Mouse (Mus musculus) forebrain, embryonic 16.5 days (tissue): ENCODE measurements around the gene Pabpc4. TPM values are rescaled to one million over a fixed set of nuclear protein-coding genes. Genes with fewer than 3 reads are reported as not detected.
"Not testable (repeated sequence)": the region's sequence is repeated elsewhere in the genome, so short reads cannot be mapped to it uniquely, and the experiment has no call there.

Source experiments
- ATAC-seq: fragments of 200-750 bp; cut with Nextera tagmentation; 2 replicates; pipeline ENCODE4 v1.8.0; 2017; ENCODE audit warnings: mild to moderate bottlenecking, moderate library complexity
- H3K27ac ChIP-seq: fragments of 300-500 bp; sonication (generic); 2 replicates; pipeline ENCODE4 v1.5.1; 2014; ENCODE audit warnings: low read length, control low read depth
- H3K27me3 ChIP-seq: fragments of 300-500 bp; sonication (generic); replicated peaks from 2 replicates; pipeline ENCODE4 v1.6.1; 2014; ENCODE audit warnings: low read length; ENCODE audit not compliant: control insufficient read depth, insufficient read depth
- H3K36me3 ChIP-seq: fragments of 300-500 bp; sonication (generic); 2 replicates; pipeline ENCODE4 v1.6.1; 2014; ENCODE audit not compliant: control insufficient read depth, insufficient read depth
- H3K4me1 ChIP-seq: fragments of 300-500 bp; sonication (generic); replicated peaks from 2 replicates; pipeline ENCODE4 v1.6.1; 2014; ENCODE audit warnings: low read length; ENCODE audit not compliant: control insufficient read depth, insufficient read depth
- H3K4me2 ChIP-seq: fragments of 300-500 bp; sonication (generic); 2 replicates; pipeline ENCODE4 v1.6.1; 2014; ENCODE audit warnings: mild to moderate bottlenecking, low read length, control low read depth
- H3K4me3 ChIP-seq: fragments of 300-500 bp; sonication (generic); replicated peaks from 2 replicates; pipeline ENCODE4 v1.5.1; 2014; ENCODE audit warnings: mild to moderate bottlenecking, low read length, control low read depth
- H3K9ac ChIP-seq: fragments of 300-500 bp; sonication (generic); replicated peaks from 2 replicates; pipeline ENCODE4 v1.6.1; 2014; ENCODE audit warnings: low read depth, low read length, control low read depth
- H3K9me3 ChIP-seq: fragments of 300-500 bp; sonication (generic); 2 replicates; pipeline ENCODE4 v1.6.1; 2016; ENCODE audit warnings: low read length; ENCODE audit not compliant: control insufficient read depth
- WGBS: fragments of 180-500 bp; shearing (Covaris S2); extraction: QIAGEN DNeasy Blood & Tissue Kit; methylation state at CpG from one replicate; pipeline ENCODE4 v1.1.7; 2014; 5-methylcytosine and 5-hydroxymethylcytosine counted together
- polyA plus RNA-seq: library from polyadenylated mRNA; unstranded; fragments of >200 nt; fragmentation: Nextera tagmentation; extraction: Ambion mirVana; gene quantifications from 2 replicates; pipeline ENCODE4 v1.2.1, GENCODE M21; 2015

The Pabpc4 gene
- polyA plus RNA-seq, 1 experiment from 2014 or later, result 34.5 TPM

- H3K4me2 ChIP-seq, H3K27me3 ChIP-seq, H3K9me3 ChIP-seq, H3K27ac ChIP-seq, H3K36me3 ChIP-seq, ATAC-seq, H3K9ac ChIP-seq, H3K4me1 ChIP-seq, H3K4me3 ChIP-seq: not testable (repeated sequence)
- WGBS, result 82% methylated on average over 1 of the region's 1 CpGs
Measured at GRCm38 (mm10) chr4:123331961-123332360, 69.8 kb downstream of the Pabpc4 start.

DNA sequence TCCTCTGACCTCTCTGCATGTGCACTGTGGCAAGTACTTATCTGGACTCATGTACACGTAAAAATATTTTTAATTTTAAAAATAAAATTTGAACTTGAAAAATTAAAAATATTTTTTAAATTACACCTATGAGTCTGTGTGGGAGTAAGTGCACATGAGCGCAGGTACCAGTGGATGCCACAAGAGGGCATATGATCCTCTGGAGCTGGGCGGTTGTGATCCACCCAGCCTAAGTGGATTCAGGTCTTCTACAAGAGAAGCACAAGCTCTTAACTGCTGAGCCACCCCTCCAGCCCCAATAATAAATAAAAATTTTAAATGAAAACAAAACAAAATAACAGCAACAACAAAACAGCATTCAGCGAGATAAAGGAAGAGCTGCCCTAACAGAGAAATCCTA is 71.0 kb downstream of the Pabpc4 start:
- 96% methylated on average over 4 of the region's 4 CpGs for WGBS
- no peak for ATAC-seq
- Histone ChIP-seq H3K4me1 (no peaks in the 10 kb centered on the region), H3K9ac (no peak overlapping the region), H3K4me2 (no peak overlapping the region), H3K4me3 (no peak overlapping the region), H3K36me3 (no peaks in the 10 kb centered on the region), H3K27me3 (no peaks in the 10 kb centered on the region), H3K9me3 (no peaks in the 10 kb centered on the region), H3K27ac (no peak overlapping the region)

DNA sequence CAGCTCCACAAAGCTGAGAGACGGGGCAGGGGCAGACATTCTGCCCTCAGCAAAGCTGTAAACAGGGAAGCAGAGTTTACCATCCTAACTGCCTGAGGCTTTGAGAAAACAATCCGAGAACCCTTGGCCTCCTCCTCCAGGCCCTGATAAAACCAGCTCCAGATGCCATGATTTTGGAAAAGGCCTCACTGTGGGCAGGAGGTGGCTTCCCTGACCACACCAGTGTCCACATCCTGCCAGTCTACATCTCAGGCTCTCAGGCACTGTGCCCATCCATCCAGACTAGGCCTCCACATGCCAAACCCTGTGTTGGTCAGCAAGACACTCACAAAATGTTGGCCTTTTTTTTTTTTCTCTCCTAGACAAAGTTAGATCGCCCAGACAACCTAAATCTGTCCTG is 72.0 kb downstream of the Pabpc4 start:
- H3K4me2 ChIP-seq, result no peak overlapping the region
- no peaks in the 10 kb centered on the region for H3K36me3 ChIP-seq
- no peaks in the 10 kb centered on the region for H3K4me1 ChIP-seq
- no peak overlapping the region for H3K27ac ChIP-seq
- H3K4me3 ChIP-seq, result no peak overlapping the region
- no peak overlapping the region for H3K9ac ChIP-seq
- WGBS, result 79% methylated on average over 3 of the region's 3 CpGs
- H3K9me3 ChIP-seq, result no peaks in the 10 kb centered on the region
- ATAC-seq, result no peak
- H3K27me3 ChIP-seq, result no peaks in the 10 kb centered on the region

DNA sequence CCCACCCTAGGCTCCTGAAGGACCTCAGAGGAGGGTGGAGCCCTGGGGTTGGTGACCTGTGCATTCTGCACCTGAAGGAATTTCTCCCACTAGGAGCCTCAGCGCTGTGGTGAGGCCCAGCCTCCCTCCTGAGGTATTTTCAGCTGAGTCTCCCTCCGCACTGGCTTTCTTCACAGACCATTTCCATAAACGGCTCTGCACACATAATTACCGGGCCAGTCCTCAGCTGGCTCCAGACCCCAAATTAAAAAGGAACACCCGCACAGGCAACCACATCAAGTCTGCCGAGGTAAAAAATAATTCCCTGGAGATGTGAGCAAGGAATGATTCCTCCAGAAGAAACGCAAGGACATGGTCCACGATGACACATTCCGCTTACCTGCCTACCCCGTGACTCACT is 73.1 kb downstream of the Pabpc4 start:
- ATAC-seq, H3K27me3 ChIP-seq, H3K4me2 ChIP-seq, H3K9ac ChIP-seq, H3K4me1 ChIP-seq, H3K4me3 ChIP-seq, H3K9me3 ChIP-seq, H3K36me3 ChIP-seq, H3K27ac ChIP-seq: not testable (repeated sequence)
- 77% methylated on average over 10 of the region's 10 CpGs for WGBS

DNA sequence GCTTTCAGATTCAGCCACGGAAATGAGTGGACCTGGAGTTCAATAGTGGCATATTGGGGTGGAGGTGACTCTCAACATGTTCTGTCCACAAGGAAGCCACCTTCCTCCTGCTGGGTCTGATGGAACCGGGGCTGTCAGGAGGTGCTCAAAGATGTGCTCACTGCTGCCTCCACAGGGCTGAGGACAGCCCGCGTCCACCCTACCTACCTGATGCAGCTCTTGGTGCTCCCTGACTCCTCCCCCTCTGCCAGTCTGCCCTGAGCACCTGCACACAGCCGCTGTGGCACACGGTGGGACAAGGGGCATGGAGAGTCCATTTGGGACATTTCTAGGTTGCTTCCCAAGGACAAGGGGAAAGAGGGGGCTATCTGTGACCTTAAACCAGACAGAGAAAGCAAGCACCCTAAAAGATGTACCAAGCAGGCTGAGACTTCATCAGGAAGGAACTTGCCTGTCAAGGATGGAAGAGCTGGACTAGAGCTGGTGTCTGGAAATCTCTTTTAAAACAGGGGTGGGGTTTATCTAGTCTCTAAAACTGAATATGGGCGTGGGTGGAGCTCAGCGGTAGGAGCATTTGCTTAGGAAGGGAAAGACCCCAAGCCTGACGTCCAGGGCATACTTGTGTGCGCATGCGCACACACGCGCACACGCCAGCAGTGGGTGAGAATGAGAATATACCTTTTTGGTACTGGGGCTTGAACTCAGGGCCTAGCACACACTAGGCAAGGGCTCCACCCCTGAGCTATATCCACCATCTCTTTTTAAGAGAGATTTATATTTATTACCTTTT is 73.8 kb downstream of the Pabpc4 start:
- ATAC-seq, result no peak
- Histone ChIP-seq H3K9me3 (no peaks in the 10 kb centered on the region), H3K27ac (no peak overlapping the region), H3K36me3 (no peaks in the 10 kb centered on the region), H3K9ac (no peak overlapping the region), H3K4me1 (no peaks in the 10 kb centered on the region), H3K4me2 (no peak overlapping the region), H3K27me3 (peaks cover 9% of the 10 kb centered on the region), H3K4me3 (no peak overlapping the region)
- WGBS, result 66% methylated on average over 14 of the region's 14 CpGs

DNA sequence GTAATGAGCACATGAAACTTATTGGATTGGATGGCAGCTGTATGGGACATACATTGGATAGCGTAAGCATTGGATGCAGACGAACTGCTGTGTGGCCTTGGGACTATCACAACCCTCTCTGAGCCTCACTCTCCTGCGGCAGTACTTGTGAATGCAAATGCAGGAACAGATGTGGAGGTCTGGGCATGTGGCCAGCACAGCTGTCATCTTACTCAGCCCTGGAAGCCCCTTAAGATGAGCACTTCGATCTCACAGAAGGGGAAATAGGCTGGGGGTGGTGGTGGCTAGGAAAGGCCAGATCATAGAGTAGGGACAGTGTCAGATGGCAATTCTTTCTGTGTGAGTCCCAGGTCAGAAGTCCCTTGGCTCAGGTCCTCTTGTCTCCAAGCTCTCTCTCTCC is 75.5 kb downstream of the Pabpc4 start:
- Histone ChIP-seq H3K27ac (no peak overlapping the region), H3K4me1 (peaks cover 5% of the 10 kb centered on the region), H3K27me3 (peaks cover 25% of the 10 kb centered on the region), H3K9me3 (no peaks in the 10 kb centered on the region), H3K9ac (no peak overlapping the region), H3K4me2 (no peak overlapping the region), H3K4me3 (no peak overlapping the region), H3K36me3 (no peaks in the 10 kb centered on the region)
- no peak for ATAC-seq
- WGBS, result 70% methylated on average over 4 of the region's 4 CpGs

- H3K9me3 ChIP-seq, result no peaks in the 10 kb centered on the region
- H3K9ac ChIP-seq, result no peak overlapping the region
- H3K4me3 ChIP-seq, result no peak overlapping the region
- ATAC-seq, result no peak
- no peak overlapping the region for H3K4me2 ChIP-seq
- peaks cover 36% of the 10 kb centered on the region for H3K27me3 ChIP-seq
- H3K27ac ChIP-seq, result no peak overlapping the region
- no peaks in the 10 kb centered on the region for H3K36me3 ChIP-seq
- peaks cover 10% of the 10 kb centered on the region for H3K4me1 ChIP-seq
- 73% methylated on average over 5 of the region's 5 CpGs for WGBS
Measured at GRCm38 (mm10) chr4:123340232-123340631, 78.1 kb downstream of the Pabpc4 start.

- peak overlapping the region; percentile 54 for H3K4me3 ChIP-seq
- ATAC-seq, result peak; percentile 36
- H3K9ac ChIP-seq, result peak overlapping the region; percentile 30
- no peaks in the 10 kb centered on the region for H3K9me3 ChIP-seq
- H3K27ac ChIP-seq, result no peak overlapping the region
- H3K36me3 ChIP-seq, result peaks cover under 1% of the 10 kb centered on the region; the same call in 1 of the 2 replicates
- H3K4me1 ChIP-seq, result peaks cover 10% of the 10 kb centered on the region
- 2% methylated on average over 43 of the region's 43 CpGs for WGBS
- H3K4me2 ChIP-seq, result peak overlapping the region; percentile 59
- H3K27me3 ChIP-seq, result peaks cover 36% of the 10 kb centered on the region
Measured at GRCm38 (mm10) chr4:123342091-123342641, 80.0 kb downstream of the Pabpc4 start.

- peak within 1 kb of the TSS; percentile 54 for H3K4me3 ChIP-seq
- peak; percentile 94 for ATAC-seq
- H3K9ac ChIP-seq, result peak within 1 kb of the TSS; percentile 30
- H3K27ac ChIP-seq, result no peak within 1 kb of the TSS
- H3K9me3 ChIP-seq, result no peaks in the 10 kb centered on the region
- H3K36me3 ChIP-seq, result peaks cover 2% of the 10 kb centered on the region; the same call in 1 of the 2 replicates
- WGBS, result under 1% methylated on average over 65 of the region's 65 CpGs
- H3K27me3 ChIP-seq, result peaks cover 36% of the 10 kb centered on the region
- peak within 1 kb of the TSS; percentile 59 for H3K4me2 ChIP-seq
- peaks cover 10% of the 10 kb centered on the region for H3K4me1 ChIP-seq
Measured at GRCm38 (mm10) chr4:123342642-123343470, 80.7 kb downstream of the Pabpc4 start, which contains the start of gene Bmp8a. TSS of gene Bmp8a (minus strand) at chr4:123343252.
